Mouse (Mus musculus): ENCODE results near the gene Gm45208. TPM values are rescaled to one million over a fixed set of nuclear protein-coding genes. Genes with fewer than 3 reads are reported as not detected.
"Not testable (repeated sequence)": the region's sequence is repeated elsewhere in the genome, so short reads cannot be mapped to it uniquely, and the experiment has no call there.

Gene Gm45208
- total RNA-seq, 2 experiments from 2014 or later: not detected

DNA sequence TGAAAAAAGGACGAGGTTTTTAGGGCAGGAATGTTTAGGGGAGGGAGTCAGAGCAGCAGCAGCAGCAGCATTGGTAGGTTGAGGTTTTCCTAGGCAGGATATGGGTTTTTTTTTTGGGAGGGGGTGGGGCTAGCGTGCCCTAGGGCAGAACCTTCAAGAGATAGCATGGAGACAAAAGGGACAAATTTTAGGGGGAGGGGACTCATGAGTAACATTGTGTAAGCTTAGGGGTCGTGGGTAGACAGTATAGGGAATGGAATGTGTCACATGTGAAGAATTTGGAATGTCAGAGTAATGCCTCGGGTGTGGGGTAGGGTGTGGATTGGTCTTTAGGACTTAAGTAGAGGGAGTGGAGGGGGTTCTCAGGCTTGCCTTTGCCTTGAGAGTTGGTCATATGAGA, 646 bp downstream of the Gm45208 start:
- no peak for DNase-seq (ENCODE audit: low spot score in 2 of 2)
- intact Hi-C loops (cut with DNase I): no loop called here

DNA sequence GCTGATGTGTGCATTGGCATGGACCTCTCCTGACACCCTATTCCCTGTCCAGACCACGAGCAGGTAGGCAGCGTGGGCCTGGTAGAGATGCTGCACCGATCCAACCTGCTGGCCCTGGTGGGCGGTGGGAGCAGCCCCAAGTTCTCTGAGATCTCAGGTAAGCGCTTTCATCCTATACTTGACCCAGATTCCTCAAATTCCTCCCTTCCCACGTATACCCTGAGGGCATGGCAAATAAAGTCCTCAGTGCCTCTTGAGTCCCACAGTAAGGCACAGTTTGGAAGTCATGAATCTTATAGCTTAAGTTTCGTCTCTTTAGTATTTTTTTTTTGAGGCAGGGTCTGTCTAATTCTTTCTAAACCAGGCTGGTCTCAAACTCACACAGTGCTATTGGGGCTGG, 2.1 kb downstream of the Gm45208 start:
- intact Hi-C loops (cut with DNase I): no loop called here
- no peak for DNase-seq (ENCODE audit: low spot score in 2 of 2)

DNA sequence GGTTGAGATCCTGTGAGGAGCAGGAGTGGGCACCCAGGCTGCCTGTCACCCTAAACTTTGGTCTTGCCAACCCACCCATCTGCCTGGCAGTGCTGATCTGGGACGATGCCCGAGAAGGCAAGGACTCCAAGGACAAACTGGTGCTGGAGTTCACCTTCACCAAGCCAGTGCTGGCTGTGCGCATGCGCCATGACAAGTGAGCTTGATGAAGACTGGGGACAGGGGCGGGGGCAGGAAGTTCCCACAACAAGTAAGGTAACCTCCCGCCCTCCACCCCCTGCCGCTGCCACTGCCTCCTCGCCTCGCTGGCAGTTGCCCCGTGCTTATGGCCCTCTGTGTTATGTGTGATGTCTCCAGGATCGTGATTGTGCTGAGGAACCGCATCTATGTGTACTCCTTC, 3.8 kb downstream of the Gm45208 start:
- intact Hi-C loops (cut with DNase I): no loop called here
- DNase-seq (ENCODE audit: low spot score in 2 of 2): no peak

DNA sequence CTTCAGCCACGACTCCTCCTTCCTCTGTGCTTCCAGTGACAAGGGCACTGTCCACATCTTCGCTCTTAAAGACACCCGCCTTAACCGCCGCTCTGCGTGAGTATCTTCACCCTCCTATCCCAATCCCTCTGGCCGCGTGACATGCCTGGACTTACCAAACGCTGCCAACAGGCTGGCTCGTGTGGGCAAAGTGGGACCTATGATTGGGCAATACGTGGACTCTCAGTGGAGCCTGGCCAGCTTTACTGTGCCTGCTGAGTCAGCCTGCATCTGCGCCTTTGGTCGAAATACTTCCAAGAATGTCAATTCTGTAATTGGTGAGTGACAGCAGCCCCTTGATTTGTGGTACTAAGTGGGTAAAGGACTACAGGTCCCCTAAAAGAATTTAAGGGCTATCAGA, 5.1 kb downstream of the Gm45208 start:
- intact Hi-C loops (cut with DNase I): no loop called here
- DNase-seq (ENCODE audit: low spot score in 2 of 2): no peak

DNA sequence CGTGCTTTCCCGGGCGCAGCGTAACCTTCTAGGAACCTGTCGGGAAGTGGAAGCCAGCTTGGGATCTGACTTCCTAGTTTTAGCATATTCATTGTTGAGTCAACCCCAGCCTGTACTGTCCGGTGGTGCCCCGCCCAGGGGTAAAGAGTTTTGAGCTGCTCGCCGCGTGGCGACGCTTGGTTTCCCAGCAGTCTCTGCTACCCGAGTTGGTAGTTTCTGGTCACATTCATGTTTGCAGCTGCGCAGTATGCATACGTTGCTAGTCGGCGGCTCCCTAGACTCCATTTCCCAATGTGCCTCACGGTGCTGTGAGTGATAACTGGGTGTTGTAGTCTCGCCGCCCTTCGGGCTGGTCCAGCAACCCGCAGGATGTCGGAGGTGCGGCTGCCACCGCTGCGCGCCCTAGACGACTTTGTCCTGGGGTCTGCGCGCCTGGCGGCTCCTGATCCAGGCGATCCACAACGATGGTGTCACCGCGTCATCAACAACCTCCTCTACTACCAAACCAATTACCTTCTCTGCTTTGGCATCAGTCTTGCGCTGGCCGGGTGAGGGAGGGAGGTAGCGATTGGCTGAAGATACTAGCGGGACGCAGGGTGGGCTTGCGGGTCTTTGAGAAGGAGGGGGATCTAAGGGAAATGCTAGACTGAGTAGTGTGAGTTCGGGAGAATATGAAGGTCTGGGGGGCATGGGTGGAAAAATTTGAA, 6.3 kb downstream of the Gm45208 start, which contains the start of gene Praf2:
Gene Praf2 (plus strand): TSS at position 225 of the 707 bp plus-strand sequence.
- intact Hi-C loops (cut with DNase I): no loop called here

GRCm38 (mm10) chrX:7728922-7729265, 6.8 kb downstream of the Gm45208 start:
- intact Hi-C loops (cut with DNase I): no loop called here
- no peak for DNase-seq (ENCODE audit: low spot score in 2 of 2)

More for the DNA sequence above, 6.3 kb downstream of the Gm45208 start, which contains the start of gene Praf2:
- DNase-seq (ENCODE audit: low spot score in 2 of 2): peak; percentile 79 to 84

- peak; percentile 47 to 62 for DNase-seq (ENCODE audit: low spot score in 2 of 2)
- intact Hi-C loops (cut with DNase I): no loop called here
These were observed 11.6 kb downstream of the Gm45208 start for GRCm38 (mm10) chrX:7733571-7734156.

GRCm38 (mm10) chrX:7739336-7740081, 17.5 kb downstream of the Gm45208 start:
- peak in 1 of 2 experiments; percentile 37 for DNase-seq (ENCODE audit: low spot score in 2 of 2)
- intact Hi-C loops (cut with DNase I): loop anchor here (5.0 kb wide), 1 partner anchor 38 kb away; no protein-coding TSS in a partner anchor

- DNase-seq (ENCODE audit: low spot score in 2 of 2): no peak
- intact Hi-C loops (cut with DNase I): no loop called here
These were observed 18.2 kb downstream of the Gm45208 start for GRCm38 (mm10) chrX:7740082-7740819.

DNA sequence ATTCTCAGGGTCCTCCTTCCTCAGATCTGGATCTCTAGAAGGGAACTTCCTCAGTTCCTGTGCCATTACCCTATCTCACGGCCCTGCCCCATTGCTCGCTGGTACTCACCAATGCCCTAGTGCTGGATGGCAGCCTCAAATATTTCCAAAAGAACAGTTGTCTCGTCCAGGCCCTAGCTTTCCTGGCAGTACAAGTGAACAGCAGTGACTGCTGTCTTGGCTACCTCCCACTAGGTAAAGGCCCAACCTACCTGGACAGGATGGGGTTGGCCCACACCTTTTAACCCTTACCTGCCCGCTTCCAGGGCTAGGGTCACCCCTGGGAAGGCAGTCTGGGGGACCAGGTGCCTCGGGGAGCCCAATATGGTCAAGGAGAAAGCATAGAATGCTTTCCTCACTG, 19.1 kb downstream of the Gm45208 start:
- no peak for DNase-seq (ENCODE audit: low spot score in 2 of 2)
- intact Hi-C loops (cut with DNase I): no loop called here

DNA sequence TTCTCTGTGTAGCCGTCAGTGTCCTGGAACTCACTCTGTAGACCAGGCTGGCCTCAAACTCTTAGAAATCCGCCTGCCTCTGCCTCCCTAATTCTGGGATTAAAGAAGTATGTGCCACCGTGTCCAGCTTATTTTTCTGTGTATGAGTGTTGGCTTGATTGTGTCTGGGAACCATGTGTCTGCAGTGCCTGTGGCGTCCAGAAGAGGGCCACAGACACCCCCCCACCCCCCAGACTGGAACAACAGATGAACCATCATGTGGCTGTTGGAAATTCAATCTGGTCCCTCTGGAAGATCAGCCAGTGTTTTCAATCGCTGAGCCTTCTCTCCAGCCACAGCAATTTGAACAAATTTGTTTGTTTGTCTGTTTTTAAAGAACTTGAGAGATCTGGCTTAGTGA, 21.4 kb downstream of the Gm45208 start:
- intact Hi-C loops (cut with DNase I): no loop called here
- no peak for DNase-seq (ENCODE audit: low spot score in 2 of 2)

DNA sequence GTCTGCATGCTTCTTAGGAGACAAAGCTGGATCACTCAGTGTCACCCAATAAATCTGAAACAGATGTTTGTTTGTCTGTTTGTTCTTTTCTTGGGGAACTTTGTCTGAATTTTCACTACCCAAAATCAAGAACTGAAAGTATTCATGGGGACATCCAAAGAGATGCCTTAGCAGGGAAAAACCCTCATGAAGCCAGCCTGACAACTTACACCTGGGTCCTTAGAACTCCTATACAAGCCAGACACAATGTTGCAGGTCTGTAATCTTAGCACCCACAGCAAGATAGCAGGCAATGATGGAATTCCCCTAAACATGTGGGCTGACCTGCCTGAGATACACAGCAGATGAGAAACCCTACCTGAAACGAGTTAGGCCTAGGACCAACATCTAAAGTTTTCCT, 22.9 kb downstream of the Gm45208 start:
- intact Hi-C loops (cut with DNase I): no loop called here
- DNase-seq (ENCODE audit: low spot score in 2 of 2): no peak

DNA sequence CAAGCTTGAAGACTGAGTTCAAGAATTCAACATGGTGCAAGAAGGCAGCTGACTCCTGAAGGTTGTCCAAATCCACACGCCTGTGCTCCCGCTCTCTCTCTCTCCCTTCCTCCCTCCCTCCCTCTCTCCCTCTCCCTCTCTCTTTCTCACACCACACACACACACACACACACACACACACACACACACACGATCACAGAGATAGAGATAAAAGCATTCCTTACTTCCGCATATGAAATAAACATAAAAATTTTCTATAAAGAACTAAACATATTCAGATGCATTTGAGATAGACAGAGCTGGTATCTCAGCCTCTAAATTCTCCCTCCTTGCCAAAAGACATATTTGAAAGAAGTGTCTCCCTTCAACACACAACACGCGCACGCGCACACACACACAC, 23.4 kb downstream of the Gm45208 start:
- no peak for DNase-seq (ENCODE audit: low spot score in 2 of 2)
- intact Hi-C loops (cut with DNase I): no loop called here

DNA sequence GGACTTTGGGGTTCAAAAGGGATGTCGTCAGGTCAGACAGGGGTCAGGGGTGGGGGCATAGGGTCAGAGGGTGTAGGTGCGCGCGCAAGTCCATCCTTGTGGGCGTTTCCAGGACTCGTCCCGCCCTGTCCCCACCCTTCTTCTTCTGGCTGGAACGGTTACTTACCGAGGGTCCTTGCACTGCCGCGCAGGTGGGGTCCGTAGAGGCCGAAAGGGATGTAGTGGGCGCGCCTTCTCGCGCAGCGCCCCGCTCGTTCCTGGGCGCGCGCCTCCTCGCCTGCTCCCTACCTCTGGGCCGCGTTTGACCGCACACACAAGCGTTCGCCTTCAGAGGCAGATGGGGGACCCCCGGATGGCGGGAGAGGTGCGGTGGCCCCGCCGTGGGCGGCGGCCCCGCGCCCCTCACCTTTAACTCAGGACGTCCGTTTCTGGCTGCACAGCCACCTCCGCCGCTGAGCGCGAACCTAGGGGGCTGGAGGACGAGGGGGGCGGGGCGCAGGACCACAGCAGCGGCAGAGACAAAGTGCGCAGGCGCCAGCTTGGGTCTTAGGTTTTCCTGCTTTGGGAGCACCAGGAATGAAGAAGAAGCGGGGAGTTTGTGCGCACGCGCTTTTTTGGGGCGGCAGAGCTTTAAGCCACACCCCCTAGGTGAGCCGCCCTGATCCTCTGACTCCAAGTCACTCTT, 28.5 kb downstream of the Gm45208 start, which contains the start of gene Ccdc120:
Gene Ccdc120 (minus strand): TSS at position 474 of the 685 bp plus-strand sequence.
- intact Hi-C loops (cut with DNase I): no loop called here
- DNase-seq (ENCODE audit: low spot score in 2 of 2): peak; percentile 63 to 76

GRCm38 (mm10) chrX:7753627-7754026, 31.6 kb downstream of the Gm45208 start:
- DNase-seq (ENCODE audit: low spot score in 2 of 2); intact Hi-C loops (cut with DNase I): not testable (repeated sequence)

DNA sequence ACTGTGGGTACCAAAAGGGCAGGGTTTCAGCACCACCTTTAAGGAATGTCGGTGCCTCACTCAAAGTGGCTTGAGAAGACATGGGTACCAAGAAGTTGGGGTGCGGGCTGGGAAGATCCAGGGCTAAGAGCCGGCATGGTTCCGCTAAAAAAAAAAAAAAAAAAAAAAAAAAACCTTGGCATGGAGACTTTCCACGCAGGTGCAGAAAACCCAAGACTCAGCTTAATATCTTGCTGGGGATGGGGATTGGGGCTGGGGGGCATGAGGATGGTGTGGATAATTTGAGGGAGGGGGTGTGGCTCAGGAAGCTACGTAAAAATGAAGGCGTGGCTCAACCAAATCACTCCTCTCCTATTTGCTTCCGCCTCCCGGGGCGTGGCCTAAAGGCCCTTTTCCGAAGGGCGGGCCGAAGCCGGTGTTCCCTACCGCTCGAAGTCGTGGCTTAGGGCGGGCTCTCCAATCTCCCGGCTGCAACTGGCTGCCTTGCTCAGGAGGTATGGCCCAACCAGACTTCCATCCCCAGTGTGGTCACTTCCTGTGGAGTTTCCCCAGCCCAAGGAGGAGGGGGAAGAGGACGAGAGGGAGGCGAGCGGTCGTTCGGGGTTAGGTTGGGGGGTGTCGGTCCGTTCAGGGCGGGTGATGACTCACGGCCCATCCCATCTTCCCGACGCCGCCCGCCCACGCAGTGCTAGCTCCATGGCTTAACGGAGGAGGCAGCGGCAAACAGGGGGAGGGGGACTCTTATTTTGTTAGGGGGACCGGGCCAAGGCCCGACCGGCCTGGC, 40.3 kb downstream of the Gm45208 start, which contains the start of gene Tfe3:
Gene Tfe3 (plus strand): TSS at position 424 of the 784 bp plus-strand sequence.
- intact Hi-C loops (cut with DNase I): no loop called here
- peak; percentile 87 to 94 for DNase-seq (ENCODE audit: low spot score in 2 of 2)

DNA sequence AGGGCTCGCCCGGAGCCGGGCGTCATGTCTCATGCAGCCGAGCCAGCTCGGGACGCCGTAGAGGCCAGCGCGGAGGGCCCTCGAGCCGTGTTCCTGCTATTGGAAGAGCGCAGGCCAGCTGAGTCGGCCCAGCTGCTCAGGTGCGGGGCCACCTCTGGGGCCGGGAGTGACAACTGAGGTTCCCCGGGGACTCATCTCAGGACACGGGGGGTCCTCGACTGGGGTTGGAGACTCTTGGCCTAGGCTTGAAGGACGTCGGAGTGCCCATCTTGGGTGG, 40.8 kb downstream of the Gm45208 start:
- no peak for DNase-seq (ENCODE audit: low spot score in 2 of 2)
- intact Hi-C loops (cut with DNase I): no loop called here

GRCm38 (mm10) chrX:7763631-7764393, 41.8 kb downstream of the Gm45208 start:
- intact Hi-C loops (cut with DNase I): no loop called here
- peak; percentile 21 to 33 for DNase-seq (ENCODE audit: low spot score in 2 of 2)
